In genomic region chr4:127985874-127986273, GRCm38 (mm10) we compare ENCODE assay signal across 13 mouse cellular contexts. TPM values are rescaled to one million over a fixed set of nuclear protein-coding genes. Genes with fewer than 3 reads are reported as not detected.
DNase-seq lines count a peak whose midpoint lies in the region; ATAC-seq and TF ChIP-seq lines count a peak whose summit lies in the region.
"Had no signal": no experiment of that assay in that cellular context is flagged by ENCODE, and none has a peak within 500 bp of the region (broad histone marks: within the 10 kb centered on the region; RNA-seq: fewer than 3 reads in every experiment).

No protein-coding gene starts in this region.

- peaks cover 73% of the 10 kb centered on the region for H3K27me3 ChIP-seq in stomach, embryonic 15.5 days (replicated peaks)
- peaks cover 7% of the 10 kb centered on the region; the same call in 1 of the 2 replicates for H3K27me3 ChIP-seq in stomach, postnatal 0 days (ENCODE audit: control insufficient read depth, insufficient read depth, low read length)
- 0 out of 2 replicates have a peak, but pooled peaks cover 3% of the 10 kb centered on the region for H3K27me3 ChIP-seq in hindbrain, embryonic 16.5 days (replicated peaks; ENCODE audit: control insufficient read depth, insufficient read depth, low read length)
- H3K27me3 ChIP-seq in midbrain, embryonic 16.5 days (ENCODE audit: control insufficient read depth, insufficient read depth, low read depth, low read length), result no peaks in the 10 kb centered on the region; the same call in 1 of the 2 replicates

- intact Hi-C loops in heart, postnatal 14 days (cut with DNase I), result no loop called here
- intact Hi-C loops in gastrocnemius, postnatal 36 days (cut with DNase I), result no loop called here

- TF ChIP-seq CTCF in stomach, postnatal 0 days (IDR thresholded peaks at IDR 0.05; ENCODE audit: low read depth), result no peak

- TF ChIP-seq EP300 in stomach, postnatal 0 days (optimal IDR thresholded peaks at IDR 0.05), result no peak

- ATAC-seq in stomach, embryonic 15.5 days (ENCODE audit: insufficient read depth, low FRiP score, low read depth), result peak; percentile 42; the same call in 1 of the 2 replicates
- no peak for ATAC-seq in stomach, postnatal 0 days (ENCODE audit: low FRiP score, low TSS enrichment)
- ATAC-seq in hindbrain, embryonic 16.5 days, result peak; percentile 88
- ATAC-seq in midbrain, embryonic 16.5 days, result peak; percentile 59
- ATAC-seq in megakaryocyte progenitor cell, adult 5-6 weeks (replicated peaks; ENCODE audit: poor library complexity), result no peak

- DNase-seq in stomach, postnatal 0 days (ENCODE audit: low spot score), result no peak
- DNase-seq in heart, postnatal 14 days, result no peak
- no peak for DNase-seq in gastrocnemius, postnatal 36 days
- DNase-seq in thymus, postnatal 4 days, result no peak
- DNase-seq: heart, adult 2 months had no signal

- no peak overlapping the region for H3K27ac ChIP-seq in stomach, embryonic 15.5 days
- H3K27ac ChIP-seq in stomach, postnatal 0 days (replicated peaks), result no peak overlapping the region
- peak overlapping the region; percentile 90 for H3K27ac ChIP-seq in hindbrain, embryonic 16.5 days (ENCODE audit: low read depth, low read length)
- H3K27ac ChIP-seq in midbrain, embryonic 16.5 days (ENCODE audit: low read length), result peak overlapping the region; percentile 91
- H3K27ac ChIP-seq: heart, adult 2 months; kidney, postnatal 0 days; liver, embryonic 15.5 days had no signal

- H3K4me2 ChIP-seq in stomach, embryonic 15.5 days, result no peak overlapping the region
- no peak overlapping the region for H3K4me2 ChIP-seq in stomach, postnatal 0 days (replicated peaks; ENCODE audit: low read depth)
- H3K4me2 ChIP-seq in hindbrain, embryonic 16.5 days (ENCODE audit: low read length), result peak overlapping the region; percentile 80
- peak overlapping the region; percentile 89 for H3K4me2 ChIP-seq in midbrain, embryonic 16.5 days (ENCODE audit: low read length)
- H3K4me2 ChIP-seq: liver, embryonic 15.5 days had no signal

- H3K36me3 ChIP-seq in stomach, embryonic 15.5 days, result no peaks in the 10 kb centered on the region
- H3K36me3 ChIP-seq in stomach, postnatal 0 days (ENCODE audit: control insufficient read depth, insufficient read depth, low read length), result no peaks in the 10 kb centered on the region
- H3K36me3 ChIP-seq in hindbrain, embryonic 16.5 days (ENCODE audit: control insufficient read depth, insufficient read depth, low read length), result no peaks in the 10 kb centered on the region
- no peaks in the 10 kb centered on the region for H3K36me3 ChIP-seq in midbrain, embryonic 16.5 days (ENCODE audit: control insufficient read depth, insufficient read depth, low read length)
- H3K36me3 ChIP-seq: liver, embryonic 15.5 days had no signal

- H3K9ac ChIP-seq in stomach, embryonic 15.5 days, result no peak overlapping the region
- H3K9ac ChIP-seq in stomach, postnatal 0 days (ENCODE audit: low read length), result no peak overlapping the region
- H3K9ac ChIP-seq in hindbrain, embryonic 16.5 days (ENCODE audit: low read depth, low read length), result peak overlapping the region; percentile 88
- peak overlapping the region; percentile 42 for H3K9ac ChIP-seq in midbrain, embryonic 16.5 days (ENCODE audit: low read depth, low read length)
- H3K9ac ChIP-seq: liver, embryonic 15.5 days had no signal

- H3K4me1 ChIP-seq in stomach, embryonic 15.5 days, result peaks cover 8% of the 10 kb centered on the region; the same call in 1 of the 2 replicates
- H3K4me1 ChIP-seq in stomach, postnatal 0 days (replicated peaks; ENCODE audit: control insufficient read depth, insufficient read depth), result no peaks in the 10 kb centered on the region
- peaks cover 31% of the 10 kb centered on the region for H3K4me1 ChIP-seq in hindbrain, embryonic 16.5 days (ENCODE audit: control insufficient read depth, insufficient read depth, low read depth, low read length)
- H3K4me1 ChIP-seq in midbrain, embryonic 16.5 days (ENCODE audit: control insufficient read depth, insufficient read depth, low read length), result peaks cover 28% of the 10 kb centered on the region
- H3K4me1 ChIP-seq: liver, embryonic 15.5 days had no signal

- no peak overlapping the region for H3K4me3 ChIP-seq in stomach, embryonic 15.5 days (replicated peaks)
- H3K4me3 ChIP-seq in stomach, postnatal 0 days (ENCODE audit: low read depth, low read length), result no peak overlapping the region
- H3K4me3 ChIP-seq in hindbrain, embryonic 16.5 days (ENCODE audit: low read length), result peak overlapping the region; percentile 79
- peak overlapping the region; percentile 77 for H3K4me3 ChIP-seq in midbrain, embryonic 16.5 days (ENCODE audit: low read depth, low read length)
- H3K4me3 ChIP-seq: heart, adult 2 months; liver, embryonic 15.5 days; myocyte had no signal

- WGBS in stomach, embryonic 15.5 days, result 10% methylated on average over 10 of the region's 10 CpGs
- WGBS in stomach, postnatal 0 days, result 10% methylated on average over 10 of the region's 10 CpGs
- 15% methylated on average over 10 of the region's 10 CpGs for WGBS in hindbrain, embryonic 16.5 days
- WGBS in midbrain, embryonic 16.5 days, result 10% methylated on average over 10 of the region's 10 CpGs

- no peaks in the 10 kb centered on the region for H3K9me3 ChIP-seq in stomach, embryonic 15.5 days
- H3K9me3 ChIP-seq in stomach, postnatal 0 days (ENCODE audit: control insufficient read depth, low read length), result no peaks in the 10 kb centered on the region
- H3K9me3 ChIP-seq in hindbrain, embryonic 16.5 days (ENCODE audit: control insufficient read depth, low read length), result no peaks in the 10 kb centered on the region
- no peaks in the 10 kb centered on the region for H3K9me3 ChIP-seq in midbrain, embryonic 16.5 days (replicated peaks; ENCODE audit: control insufficient read depth, low read length, poor library complexity, severe bottlenecking)
- H3K9me3 ChIP-seq: liver, embryonic 15.5 days had no signal

RNA-seq across cellular contexts. Expression of gene Csmd2, which starts 1.8 kb away (rescaled TPM):
- polyA plus RNA-seq in stomach, embryonic 15.5 days (2015; fragmentation: Nextera tagmentation; extraction: Ambion mirVana), result 0.23 and 0.32 TPM in 2 replicates
- 0.16 TPM in 2 replicates for polyA plus RNA-seq in stomach, postnatal 0 days (2015; fragmentation: Nextera tagmentation; extraction: Ambion mirVana)
- polyA plus RNA-seq in hindbrain, embryonic 16.5 days (2015; fragmentation: Nextera tagmentation; extraction: Ambion mirVana), result 9.9 and 11.2 TPM in 2 replicates
- 13.7 TPM in 2 replicates for polyA plus RNA-seq in midbrain, embryonic 16.5 days (2015; fragmentation: Nextera tagmentation; extraction: Ambion mirVana)
- under 1 TPM; 0.12 to 0.17 TPM for total RNA-seq in heart, postnatal 14 days (2021)
- total RNA-seq in gastrocnemius, postnatal 36 days (2021), result not detected
- not detected in 2 replicates for total RNA-seq in megakaryocyte progenitor cell, adult 5-6 weeks (2015)
- total RNA-seq in megakaryocyte progenitor cell, adult 5-6 weeks (2017), result not detected in 2 replicates
- total RNA-seq: common myeloid progenitor, adult 5-6 weeks; heart, adult 2 months had no signal
- polyA plus RNA-seq: heart, adult 2 months; myocyte had no signal

RNA-seq across cellular contexts. Expression of gene CK137956, which starts 15.1 kb away (rescaled TPM):
- polyA plus RNA-seq in stomach, embryonic 15.5 days (2015; fragmentation: Nextera tagmentation; extraction: Ambion mirVana), result not detected in 2 replicates
- not detected in 2 replicates for polyA plus RNA-seq in stomach, postnatal 0 days (2015; fragmentation: Nextera tagmentation; extraction: Ambion mirVana)
- 1.5 and 2.1 TPM in 2 replicates for polyA plus RNA-seq in hindbrain, embryonic 16.5 days (2015; fragmentation: Nextera tagmentation; extraction: Ambion mirVana)
- polyA plus RNA-seq in midbrain, embryonic 16.5 days (2015; fragmentation: Nextera tagmentation; extraction: Ambion mirVana), result 1.3 and 1.9 TPM in 2 replicates
- not detected for total RNA-seq in heart, postnatal 14 days (2021)
- total RNA-seq in gastrocnemius, postnatal 36 days (2021), result not detected
- total RNA-seq in megakaryocyte progenitor cell, adult 5-6 weeks (2015), result not detected in 2 replicates
- total RNA-seq in megakaryocyte progenitor cell, adult 5-6 weeks (2017), result not detected in 2 replicates
- total RNA-seq: common myeloid progenitor, adult 5-6 weeks; heart, adult 2 months had no signal
- polyA plus RNA-seq: heart, adult 2 months; kidney, postnatal 0 days; liver, embryonic 15.5 days; myocyte had no signal

Comparison
In these comparisons a context has a peak if more than half of its experiments do, and no peak if none do; other contexts are left out.
1. ATAC-seq: peak in stomach, embryonic 15.5 days (single experiment), hindbrain, embryonic 16.5 days (single experiment) and midbrain, embryonic 16.5 days (single experiment); none in stomach, postnatal 0 days (single experiment) and megakaryocyte progenitor cell, adult 5-6 weeks (single experiment).
2. H3K27ac ChIP-seq: peak in hindbrain, embryonic 16.5 days (single experiment) and midbrain, embryonic 16.5 days (single experiment); none in stomach, embryonic 15.5 days (single experiment) and stomach, postnatal 0 days (single experiment).
3. H3K4me2 ChIP-seq: peak in hindbrain, embryonic 16.5 days (single experiment) and midbrain, embryonic 16.5 days (single experiment); none in stomach, embryonic 15.5 days (single experiment) and stomach, postnatal 0 days (single experiment).
4. H3K4me3 ChIP-seq: peak in hindbrain, embryonic 16.5 days (single experiment) and midbrain, embryonic 16.5 days (single experiment); none in stomach, embryonic 15.5 days (single experiment) and stomach, postnatal 0 days (single experiment).
5. H3K9ac ChIP-seq: peak in hindbrain, embryonic 16.5 days (single experiment) and midbrain, embryonic 16.5 days (single experiment); none in stomach, embryonic 15.5 days (single experiment) and stomach, postnatal 0 days (single experiment).